Mouse (Mus musculus) intestine, embryonic 14.5 days (tissue): ENCODE data around the gene Zfyve16. TPM values are rescaled to one million over a fixed set of nuclear protein-coding genes. Genes with fewer than 3 reads are reported as not detected.

Experiments
- ATAC-seq: fragments of 200-750 bp; cut with Nextera tagmentation; replicated peaks from 2 replicates; pipeline ENCODE4 v1.8.0; 2017; ENCODE audit warnings: low read depth, moderate number of reproducible peaks, moderate TSS enrichment, moderate library complexity; ENCODE audit not compliant: low FRiP score, low TSS enrichment
- DNase-seq: peaks from one replicate; pipeline ENCODE4 v3.0.0-alpha.2; 2018; ENCODE audit warnings: low spot score
- H3K27ac ChIP-seq: fragments of 300-500 bp; sonication (generic); 2 replicates; pipeline ENCODE4 v1.5.1; 2014; ENCODE audit warnings: low read depth, mild to moderate bottlenecking, control low read depth
- H3K27me3 ChIP-seq: fragments of 300-500 bp; sonication (generic); replicated peaks from 2 replicates; pipeline ENCODE4 v1.6.1; 2014; ENCODE audit warnings: low read length, control low read depth; ENCODE audit not compliant: control insufficient read depth, insufficient read depth
- H3K36me3 ChIP-seq: fragments of 300-500 bp; sonication (generic); 2 replicates; pipeline ENCODE4 v1.6.1; 2014; ENCODE audit warnings: low read length, control low read depth; ENCODE audit not compliant: control insufficient read depth, insufficient read depth
- H3K4me1 ChIP-seq: fragments of 300-500 bp; sonication (generic); replicated peaks from 2 replicates; pipeline ENCODE4 v1.6.1; 2014; ENCODE audit warnings: low read length, control low read depth, mixed read lengths; ENCODE audit not compliant: control insufficient read depth, insufficient read depth
- H3K4me2 ChIP-seq: fragments of 300-500 bp; sonication (generic); 2 replicates; pipeline ENCODE4 v1.6.1; 2014; ENCODE audit warnings: low read length
- H3K4me3 ChIP-seq: fragments of 300-500 bp; sonication (generic); 2 replicates; pipeline ENCODE4 v1.5.1; 2014; ENCODE audit warnings: low read depth, low read length, control low read depth, mixed read lengths
- H3K9ac ChIP-seq: fragments of 300-500 bp; sonication (generic); 2 replicates; pipeline ENCODE4 v1.6.1; 2014; ENCODE audit warnings: mild to moderate bottlenecking, low read length
- H3K9me3 ChIP-seq: fragments of 300-500 bp; sonication (generic); 2 replicates; pipeline ENCODE4 v1.6.1; 2016; ENCODE audit warnings: low read length, control low read depth; ENCODE audit not compliant: control insufficient read depth
- WGBS: fragments of 180-500 bp; shearing (Covaris S2); extraction: QIAGEN DNeasy Blood & Tissue Kit; methylation state at CpG from one replicate; pipeline ENCODE4 v1.1.7; 2014; 5-methylcytosine and 5-hydroxymethylcytosine counted together
- polyA plus RNA-seq: library from polyadenylated mRNA; unstranded; fragments of >200 nt; fragmentation: Nextera tagmentation; extraction: Ambion mirVana; gene quantifications from 2 replicates; pipeline ENCODE4 v1.2.1, GENCODE M21; 2014

The Zfyve16 gene
- polyA plus RNA-seq, 1 experiment from 2014 or later, result 12.7 TPM

DNA sequence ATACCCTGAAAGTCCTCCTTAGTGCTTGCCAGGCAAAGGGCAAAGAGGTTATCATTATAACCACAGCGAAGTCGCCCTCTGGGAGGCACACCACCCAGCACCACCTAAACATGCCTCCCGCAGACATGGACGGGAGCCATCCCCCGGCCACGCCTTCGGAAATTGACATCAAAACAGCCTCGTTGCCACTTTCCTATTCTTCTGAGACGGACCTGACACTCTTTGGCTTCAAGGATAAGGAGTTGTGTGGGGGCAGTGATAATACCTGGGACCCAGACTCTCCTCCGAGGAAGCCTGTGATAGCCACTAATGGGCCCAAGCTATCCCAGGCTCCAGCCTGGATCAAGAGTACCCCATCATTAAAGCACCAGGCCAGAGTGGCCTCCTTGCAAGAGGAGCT is 92.0 kb downstream of the Zfyve16 start:
- Histone ChIP-seq H3K27ac (no peak overlapping the region), H3K36me3 (no peaks in the 10 kb centered on the region), H3K9me3 (no peaks in the 10 kb centered on the region), H3K4me3 (no peak overlapping the region), H3K27me3 (no peaks in the 10 kb centered on the region), H3K4me1 (no peaks in the 10 kb centered on the region), H3K9ac (no peak overlapping the region), H3K4me2 (no peak overlapping the region)
- ATAC-seq (no peak), DNase-seq (no peak)
- 82% methylated on average over 10 of the region's 10 CpGs for WGBS

Other genes with a start within 250 kb of the Zfyve16 start
- 1.1 TPM in 2 replicates for gene Gm20379, start 224.9 kb downstream of the Zfyve16 start, polyA plus RNA-seq
- 18.6 and 19.5 TPM in 2 replicates for gene Dhfr, start 176.1 kb downstream of the Zfyve16 start, polyA plus RNA-seq
- 30.2 and 37.3 TPM in 2 replicates for gene Msh3, start 175.9 kb downstream of the Zfyve16 start, polyA plus RNA-seq
- 0.12 TPM in 1 of 2 replicates, not detected in the other for gene Ankrd34b, start 105.0 kb downstream of the Zfyve16 start, polyA plus RNA-seq
- gene Fam151b, start 46.9 kb downstream of the Zfyve16 start, polyA plus RNA-seq, result 0.15 and 0.41 TPM in 2 replicates
- gene Spz1, start 45.3 kb upstream of the Zfyve16 start, polyA plus RNA-seq, result not detected in 2 replicates
- 24.9 and 27.3 TPM in 2 replicates for gene Serinc5, start 80.2 kb upstream of the Zfyve16 start, polyA plus RNA-seq